Mouse (Mus musculus): Measurements from ENCODE around the gene Unc45a.

Gene Unc45a

DNA sequence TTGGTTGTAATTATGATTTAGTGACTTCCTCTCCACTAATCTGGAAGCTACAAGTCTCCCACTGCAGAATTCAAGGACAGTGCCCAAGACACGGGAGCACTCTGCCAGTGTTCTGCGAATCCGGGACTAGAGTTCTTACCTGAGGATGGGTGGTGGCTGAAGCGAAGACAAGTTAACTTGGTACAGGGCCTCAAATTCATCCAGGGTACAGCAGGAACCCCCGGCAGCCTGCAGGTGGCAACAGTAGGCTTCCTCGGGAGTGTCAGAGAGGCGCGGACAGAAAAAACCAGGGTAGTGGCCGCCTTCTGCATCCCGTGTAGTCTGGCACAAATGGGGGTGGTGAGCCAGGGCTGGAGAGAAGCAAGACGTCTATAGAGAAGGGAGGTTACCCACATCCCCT, at the start of gene Unc45a:
Gene Unc45a (minus strand): TSS at position 213 of the 400 bp plus-strand sequence.
- DNase-seq, result peak; percentile 86

DNA sequence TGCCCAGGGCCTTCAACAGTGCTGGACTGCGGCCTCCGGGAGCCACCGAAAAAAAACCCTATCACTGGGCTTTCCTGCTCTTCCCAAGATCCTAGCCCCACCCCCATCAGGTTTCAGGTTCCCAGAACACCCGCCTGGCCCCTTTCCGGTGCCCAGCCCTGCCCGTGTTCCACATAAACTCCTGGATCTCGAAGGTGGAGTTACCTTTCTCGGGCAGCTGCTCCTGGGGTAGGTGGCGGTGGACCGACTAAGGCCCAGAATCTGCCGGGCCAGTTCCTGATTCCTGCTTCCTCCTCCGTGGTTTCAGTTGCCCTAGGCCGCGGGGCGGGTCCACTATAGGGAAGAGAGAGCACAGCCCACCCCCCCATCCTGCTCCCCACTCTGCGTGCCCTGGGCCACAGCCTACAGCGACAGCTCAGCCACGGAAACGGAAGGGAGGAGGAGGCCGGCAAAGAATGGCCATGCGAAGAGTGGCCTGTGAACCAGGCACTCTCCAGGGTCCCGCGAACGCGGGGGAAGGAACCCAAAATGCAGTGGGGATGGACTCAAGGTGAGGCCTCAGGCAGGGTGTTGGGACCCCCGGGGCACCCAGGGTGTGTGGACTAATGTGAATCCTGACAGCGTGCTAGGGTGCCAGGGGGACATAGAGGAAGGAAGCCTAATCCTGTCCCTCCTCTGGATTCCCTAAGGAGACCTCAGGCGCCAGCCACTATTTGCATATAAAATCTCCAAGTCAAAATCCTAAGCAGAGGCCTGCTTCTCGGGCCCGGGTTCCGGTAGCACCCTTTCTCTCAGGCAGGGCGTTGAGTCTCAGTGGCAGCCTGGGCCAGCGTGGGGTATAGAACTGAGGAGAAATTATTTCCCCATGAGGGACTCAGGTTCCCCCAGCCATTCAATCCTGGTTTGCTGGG, 47.1 kb upstream of the Unc45a start, which contains the start of gene Fes:
Gene Fes (minus strand): TSS at position 314 of the 911 bp plus-strand sequence.
- no peak for DNase-seq

DNA sequence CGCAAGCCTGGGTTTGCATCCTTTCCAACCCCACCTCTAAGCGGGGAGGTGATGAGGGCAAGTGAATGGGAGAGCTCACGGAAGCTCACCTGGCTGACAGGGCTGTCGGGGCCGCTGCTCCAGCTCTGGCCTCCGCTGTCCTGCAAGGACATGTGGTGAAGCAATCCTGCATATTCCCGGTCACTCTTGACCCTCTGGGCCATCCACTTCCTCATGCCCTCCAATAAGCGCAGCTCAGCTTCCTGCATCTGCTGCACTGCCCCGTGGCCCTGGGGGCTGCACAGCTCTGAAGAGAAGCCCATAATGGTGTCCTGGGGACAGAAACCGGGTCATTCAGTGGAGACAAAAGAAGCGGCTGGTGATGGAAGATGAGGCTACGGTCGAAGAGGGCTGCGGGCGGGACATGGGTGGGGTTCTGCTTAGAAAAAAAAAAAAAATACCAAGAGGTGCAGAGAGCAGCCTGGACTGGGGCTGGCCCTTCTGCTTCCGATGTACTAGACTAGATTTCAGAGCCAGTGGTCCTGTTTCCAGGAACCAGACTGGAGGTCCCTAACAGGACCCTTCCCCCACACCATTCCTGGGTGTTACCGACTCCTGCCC, 46.3 kb upstream of the Unc45a start:
- DNase-seq, result no peak

DNA sequence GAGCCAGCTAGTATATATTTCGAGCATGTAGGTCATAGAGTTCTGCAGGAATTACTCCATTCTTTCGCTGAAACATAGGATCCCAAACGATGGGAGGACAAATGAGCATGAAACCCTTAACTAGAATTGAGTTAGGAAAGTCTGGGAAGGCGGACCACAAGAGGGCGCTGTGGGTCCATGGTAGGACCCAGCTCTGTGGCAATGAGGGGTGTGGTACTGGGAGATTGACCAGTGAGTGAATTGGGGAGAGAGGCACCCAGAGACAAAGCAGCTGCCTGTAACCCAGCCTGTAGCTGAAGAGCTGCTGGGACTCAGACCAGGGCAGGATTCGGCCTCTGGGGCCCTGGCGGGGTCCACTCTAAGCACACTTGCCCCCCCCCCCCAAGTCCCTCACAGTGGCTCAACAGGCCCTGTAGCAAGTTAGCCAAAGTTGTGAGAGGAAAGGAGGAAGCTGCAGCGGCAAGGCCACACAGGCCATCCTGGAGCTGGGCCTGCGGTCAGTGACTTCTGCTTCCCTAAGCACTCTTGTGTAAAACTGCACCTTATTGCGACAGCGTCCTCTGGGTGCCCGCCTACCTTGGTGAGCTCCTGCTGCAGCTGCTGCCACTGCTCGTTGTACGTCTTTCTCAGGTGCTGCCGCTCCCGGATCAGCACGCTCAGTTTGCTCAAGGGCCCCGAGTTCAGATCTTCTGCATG, 45.6 kb upstream of the Unc45a start:
- DNase-seq, result peak; percentile 90

DNA sequence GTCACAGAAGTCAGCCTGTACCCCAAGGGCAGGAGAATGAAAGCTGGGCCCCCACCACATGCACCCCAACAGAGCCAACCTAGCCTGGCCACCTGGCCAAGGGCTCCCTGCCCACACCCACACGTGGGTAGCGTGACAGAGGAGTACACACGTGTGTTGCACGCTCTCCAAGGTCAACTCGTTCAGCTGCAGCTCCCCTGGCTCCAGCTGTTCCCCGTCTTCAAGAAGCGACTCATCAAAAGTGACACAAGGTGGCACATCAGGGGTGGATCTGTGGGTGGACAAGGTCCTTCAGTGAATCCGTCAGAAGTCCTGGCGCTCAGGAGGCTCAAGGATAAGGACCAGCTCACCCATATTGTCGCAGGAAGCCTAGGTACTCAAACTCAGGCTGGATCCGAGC, 42.1 kb upstream of the Unc45a start:
- no peak for DNase-seq

DNA sequence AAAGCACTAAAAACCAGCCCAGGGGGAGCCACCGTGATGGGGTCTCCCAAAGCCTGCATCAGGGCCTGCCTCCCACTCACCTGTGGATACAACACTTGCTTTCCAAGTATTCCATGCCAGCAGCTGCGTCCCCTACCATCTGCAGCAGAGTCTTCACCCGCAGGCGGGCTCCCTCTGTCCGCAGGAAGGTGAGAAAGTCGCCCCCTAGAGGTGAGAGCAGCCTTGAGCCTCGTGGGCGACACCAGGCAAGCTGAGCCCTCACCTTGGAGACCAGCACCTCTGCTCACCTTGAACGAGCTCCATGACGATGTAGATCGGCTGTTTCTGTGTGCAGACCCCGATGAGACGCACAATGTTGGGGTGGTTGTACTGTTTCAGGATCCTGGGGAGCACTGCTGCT, 38.7 kb upstream of the Unc45a start:
- peak; percentile 67 for DNase-seq

DNA sequence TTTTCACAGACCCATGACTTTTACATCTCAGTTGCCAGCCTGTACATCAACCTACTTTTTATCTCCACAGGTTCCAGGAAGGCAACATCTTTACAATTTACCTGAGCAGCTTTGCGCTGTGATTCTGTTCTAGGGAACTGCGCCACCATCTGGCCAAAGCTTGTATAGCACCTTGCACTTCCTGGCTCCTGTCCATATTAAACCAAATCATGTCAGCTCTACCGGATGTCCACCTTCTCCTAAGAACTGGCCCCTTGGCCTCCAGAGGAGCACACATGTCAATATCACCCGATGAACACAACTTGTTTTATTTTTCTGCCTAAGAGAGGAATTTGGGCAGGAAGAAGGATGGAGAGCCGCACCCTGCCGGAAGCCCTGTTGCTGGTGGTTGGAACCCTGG, 36.7 kb upstream of the Unc45a start:
- peak; percentile 71 for DNase-seq

DNA sequence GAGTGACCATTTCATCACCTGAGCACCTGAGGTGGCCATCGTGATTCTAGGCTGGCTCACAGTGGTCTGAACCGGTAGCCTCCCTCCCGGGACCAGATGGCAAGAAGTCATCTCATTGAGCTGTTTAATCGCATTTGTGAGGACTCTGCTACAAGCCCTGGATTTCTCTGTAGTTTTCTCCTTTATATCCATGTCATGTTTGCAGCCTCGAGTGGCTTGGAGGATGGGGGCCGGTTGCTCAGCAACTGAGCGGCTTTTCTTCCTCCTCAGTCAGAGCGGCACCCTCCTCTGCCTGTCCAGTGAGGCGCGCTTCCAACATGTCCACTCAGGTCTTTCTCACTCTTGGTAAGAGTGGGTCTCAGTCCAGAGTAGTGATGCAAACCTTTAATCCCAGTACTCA, 35.4 kb upstream of the Unc45a start:
- DNase-seq, result no peak

DNA sequence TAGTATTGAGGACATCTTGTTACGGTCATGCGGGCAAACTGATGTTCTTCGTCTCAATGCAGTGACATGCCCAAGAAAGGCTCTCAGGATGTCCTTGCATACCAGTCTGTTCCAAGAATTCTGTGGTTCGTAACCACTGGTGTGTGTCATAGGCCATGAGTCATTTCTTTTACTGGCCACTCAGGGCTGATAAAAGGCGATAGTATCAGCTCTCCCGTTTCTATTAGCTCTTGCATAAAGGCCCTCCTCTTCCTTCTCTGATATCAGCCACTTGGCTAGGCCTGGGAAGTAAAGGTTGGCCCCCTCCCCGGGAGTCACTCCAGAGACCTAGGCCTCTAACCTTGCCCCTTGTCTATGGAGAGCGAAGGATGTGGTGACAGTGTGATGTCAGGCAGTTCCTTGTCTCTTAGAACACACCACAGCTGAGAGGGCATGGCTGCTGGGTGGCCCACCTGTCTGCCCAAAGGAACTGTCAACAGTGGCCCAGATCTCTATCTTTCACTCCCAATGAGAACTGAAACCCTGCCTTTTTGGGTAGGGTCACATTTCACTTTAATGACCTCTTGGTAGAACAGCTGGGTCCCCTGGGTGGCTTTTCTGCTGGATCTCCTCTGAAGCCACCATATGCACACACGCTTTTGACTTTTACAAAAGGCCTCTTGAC, 34.7 kb upstream of the Unc45a start:
- DNase-seq, result peak; percentile 30

DNA sequence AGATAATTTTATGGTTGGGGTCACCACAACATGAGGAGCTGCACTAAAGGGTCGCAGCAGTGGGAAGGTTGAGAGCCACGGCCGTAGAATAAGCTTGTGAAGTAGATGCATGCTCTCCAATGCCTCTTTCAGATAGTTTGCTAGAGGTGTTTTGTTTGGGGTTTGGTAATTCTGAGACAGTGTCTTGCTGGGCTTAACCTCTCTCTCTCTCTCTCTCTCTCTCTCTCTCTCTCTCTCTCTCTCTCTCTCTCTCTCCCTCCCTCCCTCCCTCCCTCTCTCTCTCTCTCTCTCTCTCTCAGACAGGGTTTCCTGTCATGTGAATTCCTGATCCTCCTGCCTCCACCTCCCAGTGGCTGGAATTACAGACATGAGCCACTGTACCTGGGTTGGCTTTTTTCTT, 33.9 kb upstream of the Unc45a start:
- DNase-seq, result no peak

DNA sequence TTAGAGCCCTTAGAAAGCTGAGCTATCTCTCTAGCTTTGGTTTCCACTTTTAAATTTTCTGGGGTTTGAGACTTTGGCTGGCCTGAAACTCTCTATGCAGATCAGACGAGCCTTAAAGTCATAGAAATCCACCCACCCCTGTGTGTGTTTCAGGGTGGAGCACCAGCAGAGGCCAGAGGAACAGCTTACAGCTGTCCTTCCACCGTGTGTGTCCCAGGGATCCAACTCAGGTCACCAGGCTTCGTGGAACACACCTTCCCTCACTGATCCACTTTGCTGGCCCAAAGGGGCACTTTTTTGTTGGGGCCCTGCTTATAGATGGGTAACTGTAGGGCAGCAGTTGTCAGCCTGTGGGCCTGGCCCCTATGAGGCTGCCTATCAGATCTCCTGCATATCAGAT, 33.5 kb upstream of the Unc45a start:
- no peak for DNase-seq

DNA sequence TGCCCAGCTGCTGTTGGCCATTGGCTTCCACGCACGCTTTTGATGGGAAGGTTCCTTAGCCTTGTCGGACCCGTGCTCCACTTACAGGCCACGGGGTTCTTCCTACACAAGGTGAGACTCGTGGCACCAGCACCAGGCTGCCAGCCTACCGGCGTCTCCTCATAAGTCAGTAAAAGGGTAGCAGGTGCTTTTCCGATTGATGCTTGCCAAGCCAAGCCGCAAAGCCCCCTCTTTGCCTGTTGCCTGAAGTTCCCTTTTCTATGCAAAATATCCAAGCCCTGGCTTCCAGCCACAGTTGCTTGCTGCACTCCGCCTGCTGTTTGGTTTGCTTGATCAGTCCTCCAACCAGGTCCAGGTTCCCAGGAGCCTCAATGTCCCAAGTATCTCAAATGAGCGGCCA, 33.0 kb upstream of the Unc45a start:
- DNase-seq, result peak; percentile 47

DNA sequence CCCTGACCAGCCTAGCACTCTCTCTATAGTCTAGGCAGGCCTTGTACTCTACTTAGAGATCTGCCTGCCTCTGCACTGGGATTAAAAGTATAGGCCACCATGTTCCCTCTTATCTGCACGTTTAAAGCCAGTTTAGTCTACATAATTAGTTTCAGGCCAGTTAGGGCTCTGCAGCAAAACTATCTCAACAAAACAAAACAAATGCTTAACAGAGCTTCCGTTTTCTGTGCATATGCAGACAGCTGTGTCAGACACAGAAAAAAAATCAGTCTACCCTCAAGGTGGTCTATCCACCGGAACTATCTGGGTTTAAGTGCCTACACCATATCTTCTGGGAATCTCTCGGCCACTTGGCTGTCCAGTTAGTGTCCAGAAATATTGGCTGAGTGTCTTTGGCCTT, 32.5 kb upstream of the Unc45a start:
- no peak for DNase-seq

DNA sequence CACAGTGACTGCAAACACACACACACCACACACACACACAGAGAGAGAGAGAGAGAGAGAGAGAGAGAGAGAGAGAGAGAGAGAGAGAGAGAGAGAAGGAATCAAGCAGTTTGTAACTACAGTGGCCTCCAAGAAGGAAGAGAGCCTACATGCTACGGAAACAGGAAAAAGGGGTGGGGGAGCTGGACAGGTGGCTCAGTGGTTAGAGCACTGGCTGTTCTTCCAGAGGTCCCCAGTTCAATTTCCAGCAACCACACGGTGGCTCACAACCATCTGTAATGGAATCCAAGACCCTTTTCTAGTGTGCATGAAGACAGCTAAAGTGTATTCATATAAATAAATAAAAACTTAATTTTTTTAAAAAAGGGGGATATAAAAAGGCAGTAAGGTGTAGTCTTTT, 31.9 kb upstream of the Unc45a start:
- DNase-seq, result peak; percentile 50

DNA sequence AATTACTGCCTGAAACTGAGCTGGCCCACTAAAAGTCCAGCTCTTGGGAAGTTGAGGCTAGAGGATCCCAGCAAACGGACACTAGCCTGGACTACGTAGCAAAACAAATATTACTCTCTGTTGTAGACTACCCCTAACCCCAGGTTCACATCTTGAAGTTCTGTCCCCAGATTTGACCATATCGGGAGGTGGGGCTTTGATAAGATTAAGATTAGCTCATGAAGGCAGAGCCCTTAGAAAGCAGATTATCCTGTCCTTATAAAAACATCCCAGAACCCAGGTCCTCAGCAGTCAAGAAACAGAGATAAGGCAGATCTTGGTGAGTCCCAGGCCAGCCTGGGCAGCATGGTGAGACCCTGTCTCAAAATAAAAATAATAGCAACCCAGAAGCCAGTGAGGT, 31.4 kb upstream of the Unc45a start:
- no peak for DNase-seq

DNA sequence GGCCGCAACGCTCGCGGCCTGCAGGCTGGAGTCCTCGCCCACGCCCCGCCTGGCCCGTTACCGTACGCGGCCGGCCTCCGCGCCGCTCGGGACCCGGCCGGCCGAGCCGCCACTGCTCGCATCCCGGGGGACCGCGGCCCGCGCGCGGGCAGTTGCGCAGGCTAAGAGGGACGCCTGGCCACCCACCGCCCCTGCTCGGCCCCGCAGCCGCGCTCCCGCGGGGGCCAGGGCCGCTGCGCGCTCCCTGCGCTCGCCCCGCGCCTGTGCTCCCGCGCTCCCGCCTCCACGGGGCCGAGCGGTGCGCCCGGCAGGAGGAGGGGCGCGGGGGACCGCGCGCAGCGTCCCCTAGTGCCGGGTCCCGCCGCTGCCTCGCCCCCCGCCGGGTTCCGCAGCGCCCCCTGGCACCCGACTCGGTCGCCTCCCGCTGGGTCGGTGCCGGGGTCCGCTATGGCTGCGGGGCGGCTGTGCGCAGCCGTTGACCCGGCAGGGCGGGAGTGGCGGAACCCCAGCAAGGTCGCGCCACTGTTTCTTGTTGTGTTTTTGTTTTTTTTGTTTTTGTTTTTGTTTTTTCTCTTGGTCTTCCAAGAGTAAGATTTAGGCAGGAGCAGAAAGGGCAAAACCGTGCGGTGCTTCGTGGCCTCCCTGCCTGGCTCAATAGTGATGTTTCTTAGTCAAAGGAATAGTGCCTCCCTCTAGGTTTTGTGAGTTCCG, 30.4 kb upstream of the Unc45a start, which contains the start of gene Man2a2:
Gene Man2a2 (minus strand): TSS at position 335 of the 711 bp plus-strand sequence.
- DNase-seq, result peak; percentile 92

DNA sequence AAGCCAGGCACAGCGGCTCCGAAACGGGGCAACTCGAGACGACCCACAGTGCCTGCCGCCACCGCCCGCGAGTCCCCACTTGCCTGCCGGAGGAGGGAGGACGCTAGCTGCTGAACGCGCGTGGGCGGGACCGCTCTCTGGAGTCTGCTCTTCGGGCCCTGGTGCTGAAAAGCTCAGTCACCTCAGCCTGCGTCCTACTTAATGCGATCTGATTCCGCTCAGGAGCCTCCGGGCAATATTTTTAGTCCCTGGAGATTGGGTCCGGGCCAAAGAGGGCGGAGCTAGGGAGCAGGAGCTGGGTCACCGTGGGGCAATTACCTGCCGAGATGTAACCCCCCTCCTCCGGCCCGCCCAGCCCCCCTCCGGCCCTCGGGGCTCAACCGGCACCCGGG, 29.8 kb upstream of the Unc45a start:
- DNase-seq, result peak; percentile 90

DNA sequence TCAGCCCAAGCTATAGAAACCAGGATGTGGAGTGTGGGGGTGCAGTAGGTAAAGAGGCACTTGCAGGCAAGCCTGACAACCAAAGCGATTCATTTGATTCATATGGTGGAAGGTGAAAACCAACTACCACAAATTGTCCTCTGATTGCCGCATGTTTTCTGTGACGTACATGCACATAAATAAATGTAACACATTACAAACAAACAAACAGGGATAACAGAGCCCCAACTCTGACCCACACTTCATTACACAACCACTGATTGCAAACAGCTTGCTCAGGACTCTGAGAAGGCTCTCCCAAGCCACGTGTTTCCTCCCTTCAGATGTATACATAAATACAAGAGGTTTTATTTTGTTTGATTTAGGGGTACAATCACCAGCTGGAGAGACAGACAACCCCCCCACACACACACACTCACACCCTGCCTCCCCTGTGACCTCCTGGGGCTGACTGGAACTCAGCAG, 29.2 kb upstream of the Unc45a start:
- DNase-seq, result peak; percentile 32

DNA sequence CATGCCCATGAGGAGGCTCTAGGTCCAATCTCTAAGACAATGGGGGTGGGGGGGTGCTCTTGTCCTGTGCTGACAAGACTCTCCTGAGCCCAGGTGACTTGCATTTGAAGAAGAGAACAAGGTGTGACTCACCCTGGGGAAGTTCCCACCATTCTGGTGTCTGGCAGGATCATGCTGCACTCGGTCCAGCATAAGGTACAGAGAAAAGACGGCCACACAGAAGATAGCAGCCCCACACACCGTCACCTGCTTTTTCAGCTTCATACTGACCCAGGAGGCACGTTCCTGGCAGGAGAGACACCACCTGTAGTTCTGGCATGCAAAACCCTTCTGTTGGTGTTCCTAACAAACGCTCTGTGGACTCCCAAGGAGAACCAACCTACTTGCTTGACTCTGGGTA, 28.7 kb upstream of the Unc45a start:
- DNase-seq, result no peak

DNA sequence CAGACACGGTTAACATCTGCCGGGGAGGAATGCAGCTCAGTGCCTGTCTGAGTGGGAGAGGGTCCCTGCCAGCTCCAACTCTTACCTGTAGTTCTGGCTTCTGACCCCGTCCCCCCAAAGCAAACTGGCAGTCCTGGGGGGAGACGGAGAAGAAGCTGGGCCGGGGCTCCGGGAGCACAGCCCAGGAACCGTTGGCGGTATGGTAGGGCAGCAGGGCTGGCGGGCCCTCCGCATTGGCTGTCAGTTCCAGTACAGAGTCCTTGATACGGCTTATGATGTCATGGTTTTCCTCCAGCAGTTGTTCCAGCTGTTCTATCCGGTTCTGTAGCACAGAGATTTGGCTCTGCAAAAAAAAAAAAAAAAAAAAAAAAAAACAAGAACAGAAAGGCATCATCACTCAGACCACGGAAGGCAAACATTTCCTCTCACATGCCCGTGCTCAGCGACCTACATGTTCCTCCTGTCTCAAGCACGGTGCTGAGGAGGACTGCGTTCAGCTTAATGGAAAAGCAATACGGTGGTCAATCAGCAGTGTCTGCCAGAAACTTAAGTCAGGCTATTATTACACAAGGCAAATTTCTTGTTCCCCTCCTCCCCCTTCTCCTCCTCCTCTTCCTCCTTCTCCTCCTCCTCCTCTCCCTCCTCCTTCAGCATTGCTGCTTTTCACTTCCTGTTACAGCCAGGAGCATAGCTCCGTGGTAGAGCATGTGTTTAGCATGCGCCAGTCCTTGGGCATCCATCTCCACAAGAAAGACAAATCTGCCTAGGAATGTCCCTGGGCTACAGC, 28.0 kb upstream of the Unc45a start:
- DNase-seq, result peak; percentile 36

DNA sequence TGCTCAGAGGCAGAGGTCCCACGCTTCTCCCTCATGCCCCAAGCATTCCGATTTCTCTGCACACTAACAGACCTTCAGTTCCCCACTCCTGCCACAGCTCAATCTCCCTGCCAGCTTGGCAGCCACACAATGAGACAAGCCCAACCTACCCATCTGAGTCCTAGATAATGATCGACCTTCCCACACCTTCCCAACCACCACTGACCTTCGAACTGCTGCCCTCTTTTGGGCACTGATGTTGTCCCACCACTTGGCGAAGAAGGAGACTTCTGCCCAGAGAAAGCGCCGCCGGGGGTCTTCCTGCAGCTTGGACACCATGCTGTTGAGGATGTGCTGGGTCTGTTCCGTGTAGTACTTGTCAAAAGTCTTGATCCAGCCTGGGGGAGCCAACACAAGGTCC, 27.2 kb upstream of the Unc45a start:
- DNase-seq, result no peak

DNA sequence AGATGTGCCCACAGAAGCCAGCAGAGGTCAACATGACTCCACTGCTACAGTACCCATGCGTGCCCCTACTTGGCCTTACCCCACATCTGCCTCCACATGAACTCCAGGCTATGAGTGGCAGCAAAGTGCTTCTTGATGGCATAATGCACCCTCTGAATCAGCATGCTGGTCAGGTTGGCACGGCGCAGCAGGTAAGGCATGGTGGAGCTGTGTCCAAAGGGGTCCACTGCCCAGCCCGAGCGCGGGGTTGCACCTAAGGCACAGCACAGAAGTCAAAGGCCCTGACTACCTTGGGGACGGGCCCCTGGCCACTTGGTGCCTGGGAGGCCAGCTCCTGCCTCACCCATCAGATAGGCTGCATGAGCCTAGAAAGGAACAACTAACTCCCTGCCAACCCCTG, 26.4 kb upstream of the Unc45a start:
- no peak for DNase-seq

All from thymus, postnatal 14 days (tissue).